Mouse (Mus musculus): ENCODE results near the gene Pik3ip1. TPM values are rescaled to one million over a fixed set of nuclear protein-coding genes. Genes with fewer than 3 reads are reported as not detected.

The Pik3ip1 gene
- total RNA-seq, 2 experiments from 2014 or later: 11.0 to 15.8 TPM

DNA sequence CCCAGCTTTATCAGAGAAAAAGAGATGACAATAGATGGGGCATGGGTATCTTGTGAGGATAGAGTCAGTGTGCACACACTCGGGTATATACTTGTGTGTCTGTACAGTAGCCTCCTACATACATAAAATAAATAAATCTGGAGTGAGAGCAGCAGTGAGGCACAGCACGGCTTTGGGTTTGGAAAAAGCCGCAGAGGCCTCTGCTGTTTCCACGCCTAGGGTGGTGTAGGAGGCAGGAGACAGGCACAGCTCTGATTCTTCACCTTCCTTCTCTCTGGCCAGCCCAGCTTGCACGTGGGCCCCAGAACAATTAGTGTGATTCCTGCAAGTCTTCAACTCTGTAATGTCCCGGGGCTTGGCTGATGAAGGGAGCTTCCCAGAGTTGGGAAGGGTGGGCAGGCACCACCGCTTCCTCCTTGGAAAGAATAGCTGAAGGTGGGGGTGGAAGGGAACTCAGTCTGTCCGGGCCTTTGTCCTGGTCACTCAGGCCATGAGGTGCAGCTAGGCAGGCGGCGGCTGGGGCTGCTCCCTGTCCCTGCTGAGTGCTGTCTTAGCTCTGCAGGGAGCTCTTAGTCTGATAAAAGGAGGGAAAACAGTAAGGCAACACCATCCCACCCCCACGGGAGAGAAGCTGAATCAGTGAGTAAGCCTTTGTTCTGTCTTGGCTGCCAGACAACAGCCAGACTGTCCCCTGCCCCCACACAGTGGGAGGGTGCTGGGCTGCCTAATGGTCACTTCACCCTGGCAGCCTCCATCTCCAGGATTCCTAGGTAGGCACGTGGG is 7.2 kb downstream of the Pik3ip1 start:
- peak; percentile 39 for DNase-seq

DNA sequence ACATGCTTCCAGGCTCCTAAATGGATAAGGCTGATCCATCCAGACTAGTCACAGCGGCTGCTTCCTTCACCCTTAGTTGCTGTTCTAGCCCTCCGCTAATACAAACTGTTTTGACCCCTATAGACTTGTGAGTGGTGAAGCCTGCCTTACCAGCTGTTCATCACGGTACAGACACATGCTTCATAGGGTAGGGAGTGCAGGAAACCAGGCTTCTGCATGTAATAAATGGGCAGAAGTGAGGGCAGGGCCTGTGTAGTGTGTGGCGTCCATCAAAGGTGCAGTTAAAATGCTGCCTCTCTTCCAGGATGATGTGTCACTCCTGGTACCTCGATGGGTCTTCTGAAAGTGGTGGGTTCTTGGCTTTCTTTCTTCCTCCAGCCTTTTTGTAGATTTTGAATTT is 7.8 kb downstream of the Pik3ip1 start:
- DNase-seq: no peak

DNA sequence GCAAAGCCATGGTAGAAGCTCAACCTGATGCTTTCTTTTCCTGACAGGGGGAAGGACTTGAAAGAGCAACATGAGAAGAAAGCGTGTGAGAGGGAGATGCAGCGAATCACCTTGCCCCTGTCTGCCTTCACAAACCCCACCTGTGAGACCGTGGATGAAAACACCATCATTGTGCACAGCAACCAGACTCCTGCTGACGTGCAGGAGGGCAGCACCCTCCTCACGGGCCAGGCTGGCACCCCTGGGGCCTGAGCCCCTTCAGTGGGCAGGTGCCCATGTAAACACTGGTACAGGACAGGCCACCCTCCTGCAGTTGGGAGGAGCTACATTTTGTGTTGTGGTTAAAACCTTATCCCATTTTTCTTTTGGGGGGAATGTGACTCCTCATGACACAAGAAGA is 11.3 kb downstream of the Pik3ip1 start:
- DNase-seq: no peak

DNA sequence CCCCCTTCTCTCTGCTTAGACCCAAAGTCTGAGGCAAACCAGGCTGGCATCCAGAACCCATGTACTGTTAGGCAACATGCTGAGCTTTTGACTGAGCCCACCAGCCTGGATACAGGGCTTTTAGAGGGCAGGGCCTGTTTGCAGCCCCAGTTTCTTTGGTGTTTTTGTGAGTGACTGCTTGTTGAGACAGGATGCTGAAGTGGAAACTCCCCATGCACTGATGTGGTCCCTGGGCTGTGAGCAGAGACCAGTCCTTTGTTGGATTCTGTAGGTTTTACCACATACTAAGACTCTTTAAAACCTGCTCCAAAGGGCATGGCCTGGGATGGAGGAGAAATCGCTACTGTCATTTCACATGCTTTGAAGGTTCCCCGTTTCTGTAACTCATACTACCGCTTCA is 14.7 kb downstream of the Pik3ip1 start:
- no peak for DNase-seq

DNA sequence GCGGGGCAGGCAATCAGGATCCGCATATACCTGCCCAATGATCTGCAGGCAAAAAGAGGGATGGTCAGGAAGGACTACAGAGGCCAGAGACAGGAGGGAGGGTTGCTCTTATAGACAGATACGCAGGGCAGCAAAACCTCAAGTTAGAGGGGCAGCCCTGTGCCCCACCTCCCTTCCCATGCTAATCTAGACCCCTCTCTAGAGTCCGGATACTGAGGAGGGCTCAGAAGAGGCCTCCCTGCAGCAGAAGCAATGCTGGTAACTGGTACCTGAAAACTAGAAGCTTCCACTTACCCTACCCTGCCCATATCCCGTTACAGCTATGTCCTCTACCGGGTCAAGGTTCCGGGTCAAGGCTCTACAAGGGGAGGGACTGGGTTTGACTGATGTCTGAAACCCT is 16.1 kb downstream of the Pik3ip1 start:
- DNase-seq: no peak

DNA sequence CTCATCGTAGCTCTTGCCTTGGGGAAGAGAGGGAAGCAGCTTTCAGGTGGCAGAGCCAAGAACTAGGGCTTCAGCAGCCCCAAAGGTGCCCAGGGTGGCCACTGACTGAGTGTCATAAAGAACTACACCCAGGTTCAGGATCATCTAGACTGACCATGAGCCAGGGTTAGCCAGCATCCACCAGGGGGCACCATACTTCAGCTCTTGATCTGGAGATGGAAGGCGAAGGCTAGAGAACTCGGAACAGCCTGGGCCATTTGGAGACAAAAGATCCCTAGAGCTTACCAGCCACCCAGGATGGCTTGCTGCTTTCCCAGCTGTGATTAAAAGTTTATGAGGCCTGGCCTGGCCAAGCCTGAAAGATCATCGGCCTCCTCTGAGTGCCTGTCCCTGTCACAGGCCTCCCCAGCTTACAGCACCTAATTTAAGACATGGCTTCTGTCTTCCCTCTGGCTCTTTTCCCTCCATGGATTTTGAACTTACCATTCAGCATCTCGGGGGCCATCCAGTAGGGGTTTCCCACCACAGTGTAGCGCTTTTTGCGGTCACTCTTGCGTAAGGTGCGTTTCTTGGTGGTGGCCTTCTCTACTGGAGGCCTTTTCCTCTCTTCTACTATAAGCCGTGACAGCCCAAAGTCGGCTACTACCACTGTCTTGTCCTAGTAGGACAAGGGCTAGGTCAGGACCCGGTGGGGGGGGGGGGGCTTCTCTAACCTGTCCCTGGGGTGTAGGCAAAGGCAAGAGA is 17.1 kb downstream of the Pik3ip1 start:
- peak; percentile 91 for DNase-seq

DNA sequence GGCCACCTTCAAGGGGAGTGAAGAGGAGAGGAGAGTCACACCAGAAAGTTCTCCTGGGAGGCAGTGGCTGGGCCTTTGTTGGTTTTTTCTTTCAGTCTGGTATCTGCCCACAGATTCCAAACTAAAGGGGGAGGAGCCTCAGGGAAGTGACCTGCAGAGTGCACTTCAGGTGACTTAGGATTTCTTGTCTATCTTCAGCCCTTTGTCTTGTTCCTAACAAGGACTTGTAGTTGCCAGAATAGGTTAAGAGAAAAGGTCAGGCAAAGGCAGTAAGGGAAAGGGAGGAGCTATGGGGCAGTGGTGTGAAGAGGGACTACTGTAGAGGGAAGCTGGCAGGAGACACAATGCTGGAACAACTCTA is 17.6 kb downstream of the Pik3ip1 start:
- DNase-seq: no peak

DNA sequence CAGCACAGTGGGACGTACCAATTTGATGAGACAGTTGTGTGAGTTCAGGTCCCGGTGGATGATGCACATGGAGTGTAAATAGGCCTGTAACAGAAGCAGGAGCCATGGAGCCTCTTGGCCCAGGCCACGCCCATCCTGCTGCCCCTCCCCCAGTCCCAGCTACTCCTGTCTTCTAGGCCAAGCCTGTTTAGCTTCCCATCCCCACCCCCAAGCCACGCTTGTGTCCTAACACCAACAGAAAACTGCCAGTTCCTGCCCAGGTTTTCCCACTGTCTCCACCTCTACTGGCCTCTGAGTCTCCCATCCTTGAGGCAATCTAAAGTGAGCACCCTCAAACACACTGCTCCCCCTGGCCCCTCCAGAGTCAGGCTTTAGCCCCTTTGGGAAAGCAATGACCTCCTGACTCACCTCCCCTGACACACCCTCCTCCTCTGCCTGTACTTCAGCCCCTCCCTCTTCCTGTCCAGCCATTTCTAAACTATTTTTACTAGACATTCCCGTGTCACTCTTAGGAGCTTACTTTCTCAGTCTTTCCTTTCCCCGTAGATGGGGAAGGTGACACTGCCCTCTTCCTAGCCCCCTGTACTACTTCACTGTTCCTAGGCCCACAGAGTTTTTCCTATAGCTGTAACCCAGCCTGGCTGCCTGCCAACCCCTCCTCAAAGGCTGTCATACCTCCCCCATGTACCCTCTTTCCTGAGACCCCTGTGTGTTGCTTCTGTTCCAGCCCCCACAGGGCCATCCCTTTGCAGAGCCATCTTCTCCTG is 18.6 kb downstream of the Pik3ip1 start:
- no peak for DNase-seq

DNA sequence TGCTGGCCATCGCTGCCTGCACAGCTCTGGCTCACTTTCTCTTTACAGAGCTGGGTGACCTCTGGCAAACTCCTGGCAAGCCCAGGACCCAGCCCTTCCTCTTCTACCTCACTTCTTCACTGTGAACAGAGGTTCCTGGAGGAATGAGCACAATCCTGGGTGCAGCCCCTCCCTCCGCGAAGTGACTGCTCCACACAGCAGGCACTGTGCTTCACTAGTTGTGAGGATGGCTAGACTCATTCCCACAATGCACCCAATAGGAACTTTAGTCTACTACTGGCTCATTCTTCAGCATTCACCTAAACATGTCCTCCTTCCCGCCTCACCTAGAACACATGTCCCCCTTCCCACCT is 19.1 kb downstream of the Pik3ip1 start:
- no peak for DNase-seq

DNA sequence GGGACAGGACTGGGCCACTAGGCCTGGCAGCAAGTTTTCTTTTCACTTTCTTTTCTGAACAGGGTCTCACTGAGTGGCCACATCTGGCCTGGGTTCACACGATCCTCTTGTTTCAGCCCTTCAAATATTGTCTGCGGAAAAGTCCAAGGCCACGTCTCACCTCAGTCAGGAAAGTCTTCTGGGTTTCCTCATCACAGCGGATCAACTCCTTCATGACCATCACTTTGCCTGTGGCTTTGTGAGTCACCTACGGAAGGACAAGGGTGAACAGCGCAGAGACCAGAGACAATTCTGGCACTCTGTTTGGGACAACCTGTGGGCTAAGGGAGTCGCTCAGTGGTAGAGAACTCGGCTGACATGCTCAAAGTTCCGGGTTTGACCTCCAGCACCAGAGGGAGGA is 21.9 kb downstream of the Pik3ip1 start:
- no peak for DNase-seq

DNA sequence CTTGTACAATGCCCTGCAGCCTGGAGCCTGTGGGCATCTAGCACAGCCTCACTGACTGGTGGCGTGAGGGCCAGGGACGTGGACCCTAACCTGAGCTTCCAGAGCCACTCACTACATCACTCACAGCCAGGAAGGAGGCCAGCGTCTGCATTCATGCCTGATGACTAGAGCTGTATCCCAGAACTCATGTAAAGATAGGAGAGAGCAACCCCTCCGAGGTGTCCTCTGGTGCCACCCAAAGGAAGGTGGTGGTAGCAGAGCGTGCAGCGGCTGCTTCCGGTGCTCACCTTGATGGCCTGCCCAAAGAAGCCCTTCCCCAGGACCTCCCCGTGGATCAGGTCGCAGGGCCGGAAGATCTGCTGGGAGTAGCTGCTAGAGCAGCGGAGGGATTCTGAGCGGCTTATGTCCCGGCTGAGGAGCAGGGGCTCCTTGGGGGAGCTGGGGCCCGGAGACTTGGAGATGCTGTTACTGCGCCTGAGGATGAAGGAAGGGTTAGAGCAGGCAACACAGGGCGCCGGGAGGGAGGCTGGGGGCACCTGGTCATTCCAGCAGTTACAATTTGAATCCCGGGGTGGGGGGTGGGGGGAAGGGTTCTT is 22.9 kb downstream of the Pik3ip1 start:
- no peak for DNase-seq

DNA sequence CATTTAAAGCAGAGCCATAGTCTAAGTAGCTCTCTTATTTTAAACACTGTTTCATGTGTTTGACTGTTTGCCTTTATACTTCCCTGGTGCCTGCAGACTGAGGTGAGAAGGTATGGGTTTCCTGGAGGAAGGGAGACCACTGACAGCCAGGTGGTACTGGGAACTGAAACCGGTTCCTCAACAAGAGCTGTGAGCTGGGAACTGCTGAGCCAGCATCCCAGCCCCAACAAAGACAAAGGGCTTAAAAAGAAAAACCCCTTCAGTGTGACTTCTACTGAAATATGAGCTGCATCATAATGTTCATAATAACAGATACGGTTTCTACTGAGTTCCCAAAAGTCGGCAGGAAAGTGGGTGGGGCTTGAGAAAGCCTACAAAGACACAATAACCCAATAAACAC is 32.7 kb downstream of the Pik3ip1 start:
- no peak for DNase-seq

DNA sequence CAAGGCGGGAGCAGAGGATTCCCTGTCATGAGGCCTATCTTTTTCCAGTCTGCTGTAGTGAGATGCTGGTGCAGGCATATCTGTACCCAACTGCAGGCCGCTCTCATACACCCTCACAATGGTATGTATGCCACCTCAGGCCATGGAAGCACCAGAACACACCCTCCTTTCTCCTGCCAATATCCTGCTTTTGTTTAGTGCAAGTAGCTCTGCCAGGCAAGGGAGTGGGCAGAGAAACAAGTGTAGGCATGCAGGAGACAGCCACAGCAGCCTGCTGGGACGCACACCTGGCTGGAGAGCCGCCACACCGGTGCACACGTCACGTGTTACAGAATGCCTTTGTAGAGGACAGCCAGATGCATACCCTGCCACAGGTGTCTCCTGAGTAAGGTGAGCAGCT is 36.2 kb downstream of the Pik3ip1 start:
- no peak for DNase-seq

DNA sequence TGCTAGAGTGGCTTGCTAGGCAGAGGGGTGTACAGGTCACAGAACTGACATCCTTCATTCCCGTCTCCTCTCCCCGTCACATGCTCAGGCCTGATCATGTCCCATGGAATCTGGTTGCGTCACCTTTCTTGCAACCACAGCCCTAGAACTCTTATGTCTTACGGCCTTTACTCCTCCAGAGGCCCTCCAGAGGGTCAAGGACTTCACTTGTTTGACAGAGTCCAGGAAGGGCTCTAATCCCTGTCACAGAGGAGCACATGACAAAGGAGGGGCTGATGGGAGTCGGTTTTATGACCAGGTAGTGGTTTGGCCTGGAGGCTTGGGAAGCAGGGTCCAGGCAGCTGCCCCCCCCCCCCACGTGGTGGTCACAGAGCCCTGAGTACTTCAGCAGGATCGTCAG is 38.8 kb downstream of the Pik3ip1 start:
- no peak for DNase-seq

DNA sequence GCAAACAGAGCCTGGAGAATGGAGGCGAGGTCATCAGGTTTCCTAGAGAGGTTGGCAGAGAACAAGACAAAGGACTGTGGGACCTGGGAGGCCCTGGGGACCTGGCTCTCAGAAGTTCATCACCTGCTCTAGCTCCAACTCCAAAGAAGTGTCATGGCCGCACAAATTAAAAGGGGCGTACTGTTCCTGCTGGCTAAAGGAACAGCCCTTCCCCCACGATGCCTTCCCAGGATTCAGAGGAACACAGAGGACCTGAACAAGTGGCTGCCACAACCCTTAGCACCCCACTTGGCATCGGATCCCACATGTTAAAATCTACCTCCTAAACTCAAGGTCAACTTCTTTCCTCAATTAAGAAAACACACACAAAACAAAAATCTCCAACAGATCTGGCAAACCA is 39.2 kb downstream of the Pik3ip1 start:
- no peak for DNase-seq

DNA sequence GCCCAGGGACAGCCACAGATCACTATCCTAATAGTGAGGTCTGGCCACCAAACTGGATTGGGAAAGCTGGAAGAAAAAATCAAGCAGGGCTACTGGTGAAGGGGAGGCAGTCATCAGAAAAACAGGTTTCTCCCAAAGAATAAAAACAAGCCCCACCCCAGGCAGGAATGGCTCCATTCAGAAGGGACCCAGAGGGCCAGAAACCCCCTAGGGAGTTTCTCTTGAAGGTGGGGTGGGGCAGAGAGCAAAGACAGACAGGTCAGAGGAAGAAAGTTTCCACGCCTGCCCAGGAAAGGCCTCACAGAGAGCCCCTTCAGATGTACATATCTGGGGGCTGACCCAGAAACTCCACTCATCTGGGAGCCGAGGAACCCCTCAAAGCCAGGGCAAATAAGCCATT is 40.0 kb downstream of the Pik3ip1 start:
- DNase-seq: no peak

DNA sequence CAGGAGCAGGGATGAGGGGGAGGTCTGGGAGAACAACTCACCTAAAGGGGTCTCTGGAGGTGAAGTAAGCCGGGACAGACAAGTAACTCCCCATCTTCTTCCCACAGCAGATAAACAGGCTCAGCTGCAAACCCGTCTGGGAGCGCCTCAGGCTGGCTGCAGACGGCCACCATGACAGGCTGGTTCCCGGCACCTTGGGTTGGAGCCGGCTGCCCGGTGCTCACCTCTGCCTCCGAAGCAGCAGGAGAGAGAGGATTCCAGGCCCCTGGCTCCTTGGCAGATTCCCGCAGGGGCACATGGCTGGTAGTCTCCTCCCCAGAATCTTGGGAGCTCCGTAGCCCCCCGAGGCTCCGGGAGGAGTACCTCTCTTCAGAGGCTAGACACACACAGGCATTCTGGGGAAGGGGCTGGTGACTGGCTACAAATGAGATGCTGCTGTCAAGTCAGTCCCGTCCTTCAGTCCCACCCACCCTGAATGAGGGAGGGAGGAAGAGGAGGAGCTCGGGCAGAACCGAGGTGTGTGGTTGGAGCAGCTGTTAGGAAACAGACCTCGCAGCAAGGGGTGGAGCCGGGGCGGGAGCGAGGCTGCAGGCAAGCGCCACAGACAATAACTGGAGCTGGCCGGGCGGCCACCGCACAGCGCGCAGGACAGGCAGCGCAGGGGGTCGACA is 40.9 kb downstream of the Pik3ip1 start:
- peak; percentile 77 for DNase-seq

DNA sequence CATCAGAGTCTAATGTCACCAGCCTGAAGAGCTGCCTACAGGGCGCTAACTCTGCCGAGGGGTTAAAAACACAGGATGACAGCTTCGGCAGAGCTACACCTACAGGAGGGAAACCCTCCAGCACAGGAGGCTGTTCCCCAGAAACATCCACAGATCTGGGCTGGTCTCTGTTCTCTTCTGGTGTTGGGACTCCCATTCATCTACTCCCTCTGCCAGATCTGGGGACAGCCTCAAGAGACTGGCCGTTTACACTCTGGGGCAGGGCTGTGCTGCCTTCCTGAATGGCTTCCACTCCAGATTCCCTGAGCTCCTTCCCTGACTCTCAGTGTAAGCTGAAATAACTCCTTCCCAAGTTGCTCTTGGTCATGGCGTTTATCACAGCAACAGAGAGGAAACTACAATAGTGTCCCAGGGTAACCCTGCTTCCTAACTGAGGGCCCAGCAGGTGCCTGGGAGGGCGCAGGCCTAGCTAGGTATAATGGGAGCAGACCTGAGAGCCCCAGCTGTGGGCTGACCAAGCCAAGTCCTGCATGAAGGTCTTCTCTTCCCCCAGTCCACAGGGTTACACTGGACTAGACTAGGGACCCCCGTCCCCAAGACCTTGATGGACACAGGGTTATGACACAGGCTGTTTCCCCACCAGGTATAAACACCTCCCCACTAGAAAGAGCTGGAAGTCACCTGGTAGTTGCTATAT is 41.5 kb downstream of the Pik3ip1 start:
- DNase-seq: no peak

DNA sequence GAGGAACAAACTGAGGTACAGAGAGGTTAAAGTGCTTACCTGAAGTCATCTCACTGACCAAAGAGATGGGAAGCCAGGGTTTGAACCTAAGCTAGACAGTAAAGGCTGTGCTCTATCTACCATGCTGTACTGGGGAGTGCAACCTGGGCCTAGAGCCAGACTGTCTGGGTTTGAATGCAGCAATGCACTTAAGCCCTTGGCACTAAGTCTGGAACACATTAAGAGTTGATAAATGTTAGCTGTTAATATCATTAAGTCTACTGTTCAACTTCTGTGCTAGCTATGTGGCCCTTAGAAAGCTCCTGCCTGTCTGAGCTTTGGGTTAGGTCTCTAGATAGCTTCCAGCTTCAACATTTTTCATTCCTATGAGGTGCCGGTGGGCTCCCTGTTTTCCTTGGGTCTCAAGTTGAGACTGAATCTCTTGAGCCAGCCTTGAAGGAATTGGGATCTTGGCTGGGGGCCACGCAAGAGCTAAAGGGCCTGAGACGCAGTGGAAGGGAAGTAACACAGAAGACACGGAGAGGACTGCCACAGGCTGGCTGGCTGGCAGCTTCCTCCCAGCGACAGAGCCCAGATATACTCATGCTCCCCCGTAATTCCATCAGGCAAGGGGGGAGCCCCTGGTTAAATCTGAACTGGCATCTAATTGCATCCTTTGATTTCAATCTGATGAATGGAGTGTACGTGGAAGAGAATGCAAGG is 43.5 kb downstream of the Pik3ip1 start:
- DNase-seq: peak; percentile 21

DNA sequence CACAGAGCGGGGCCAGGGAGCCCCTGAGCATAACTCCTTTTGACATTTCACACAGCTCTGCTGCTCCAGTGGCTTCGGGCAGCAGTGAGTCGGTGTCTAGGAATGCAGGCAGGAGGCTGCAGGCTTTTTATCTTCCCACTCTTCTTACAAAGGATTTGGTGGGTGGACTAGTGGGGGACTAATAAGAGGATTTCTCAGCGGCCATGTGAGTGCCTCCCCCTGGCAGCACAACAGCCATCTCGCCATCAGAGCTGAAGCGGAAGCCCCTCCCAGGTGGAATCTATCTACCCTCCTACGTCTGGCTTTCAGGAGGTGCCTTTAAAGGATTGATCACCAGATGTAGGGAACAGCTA is 44.1 kb downstream of the Pik3ip1 start:
- DNase-seq: no peak

DNA sequence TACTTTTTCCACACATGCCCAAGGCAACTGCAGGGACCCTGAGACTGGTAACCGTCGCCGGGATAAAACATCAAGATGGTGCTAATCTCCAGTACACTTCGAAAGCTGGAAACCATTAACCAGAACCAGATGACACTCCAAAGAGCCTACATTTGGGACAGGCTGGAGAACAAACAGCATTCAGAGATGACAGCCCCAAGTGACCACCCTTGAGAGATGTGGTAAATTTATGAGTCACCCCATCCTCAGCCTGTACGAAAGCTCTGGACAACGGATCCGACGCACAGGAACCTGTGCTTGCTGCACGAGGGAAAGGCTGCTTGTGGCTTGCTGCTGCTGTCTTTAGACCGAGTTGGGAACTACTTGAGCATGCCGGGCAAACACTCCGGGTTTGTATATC is 44.5 kb downstream of the Pik3ip1 start:
- no peak for DNase-seq
